Mouse (Mus musculus) hindbrain, embryonic 10.5 days (tissue): ENCODE data around the gene Tmem80. TPM values are rescaled to one million over a fixed set of nuclear protein-coding genes. Genes with fewer than 3 reads are reported as not detected.

Experiments used
- DNase-seq: peaks from one replicate; pipeline ENCODE4 v3.0.0-alpha.2; 2017; ENCODE audit warnings: low spot score
- H3K27ac ChIP-seq: fragments of 300-500 bp; sonication (generic); 2 replicates; pipeline ENCODE4 v1.5.1; 2016; ENCODE audit warnings: mild to moderate bottlenecking, moderate library complexity
- H3K27me3 ChIP-seq: fragments of 300-500 bp; sonication (generic); 2 replicates; pipeline ENCODE4 v1.6.1; 2016; ENCODE audit warnings: mild to moderate bottlenecking; ENCODE audit not compliant: poor library complexity, insufficient read depth, severe bottlenecking
- H3K36me3 ChIP-seq: fragments of 300-500 bp; sonication (generic); 2 replicates; pipeline ENCODE4 v1.6.1; 2016; ENCODE audit warnings: mild to moderate bottlenecking, moderate library complexity
- H3K4me1 ChIP-seq: fragments of 300-500 bp; sonication (generic); replicated peaks from 2 replicates; pipeline ENCODE4 v1.6.1; 2016; ENCODE audit warnings: mild to moderate bottlenecking
- H3K4me3 ChIP-seq: fragments of 300-500 bp; sonication (generic); 2 replicates; pipeline ENCODE4 v1.5.1; 2016; ENCODE audit warnings: mild to moderate bottlenecking, moderate library complexity
- H3K9me3 ChIP-seq: fragments of 300-500 bp; sonication (generic); 2 replicates; pipeline ENCODE4 v1.6.1; 2016; ENCODE audit warnings: mild to moderate bottlenecking, moderate library complexity
- WGBS: fragments of 180-500 bp; shearing (Covaris S2); methylation state at CpG from one replicate; pipeline ENCODE4 v1.1.7; 2016; 5-methylcytosine and 5-hydroxymethylcytosine counted together
- polyA plus RNA-seq: library from polyadenylated mRNA; unstranded; fragments of >200 nt; fragmentation: Nextera tagmentation; extraction: Ambion mirVana; gene quantifications from 2 replicates; pipeline ENCODE4 v1.2.1, GENCODE M21; 2016

Tmem80 gene
- polyA plus RNA-seq, 1 experiment from 2014 or later = 57.8 TPM

GRCm38 (mm10) chr7:141301386-141301785 is 26.2 kb upstream of the Tmem80 start:
- H3K27me3 ChIP-seq = peaks cover 9% of the 10 kb centered on the region
- no peak for DNase-seq
- H3K4me3 ChIP-seq = no peak overlapping the region
- WGBS = 95% methylated on average over 9 of the region's 9 CpGs
- H3K27ac ChIP-seq = no peak overlapping the region
- no peaks in the 10 kb centered on the region for H3K9me3 ChIP-seq
- no peaks in the 10 kb centered on the region for H3K4me1 ChIP-seq
- H3K36me3 ChIP-seq = peaks cover 95% of the 10 kb centered on the region

- Histone ChIP-seq H3K27me3 (no peaks in the 10 kb centered on the region), H3K4me1 (no peaks in the 10 kb centered on the region)
- 85% methylated on average over 1 of the region's 1 CpGs for WGBS
These were observed 24.8 kb upstream of the Tmem80 start for GRCm38 (mm10) chr7:141302702-141303268.

GRCm38 (mm10) chr7:141304537-141304936 is 23.0 kb upstream of the Tmem80 start:
- no peaks in the 10 kb centered on the region for H3K4me1 ChIP-seq
- peaks cover 100% of the 10 kb centered on the region for H3K36me3 ChIP-seq
- H3K27ac ChIP-seq = no peak overlapping the region
- H3K4me3 ChIP-seq = no peak overlapping the region
- 84% methylated on average over 4 of the region's 4 CpGs for WGBS
- DNase-seq = no peak
- H3K9me3 ChIP-seq = no peaks in the 10 kb centered on the region
- H3K27me3 ChIP-seq = no peaks in the 10 kb centered on the region

More at GRCm38 (mm10) chr7:141302702-141303268, 24.8 kb upstream of the Tmem80 start:
- no peak overlapping the region for H3K27ac ChIP-seq
- peaks cover 95% of the 10 kb centered on the region for H3K36me3 ChIP-seq
- no peak overlapping the region for H3K4me3 ChIP-seq
- no peak for DNase-seq
- no peaks in the 10 kb centered on the region for H3K9me3 ChIP-seq

- Histone ChIP-seq H3K4me3 (no peak overlapping the region), H3K4me1 (no peaks in the 10 kb centered on the region), H3K27ac (no peak overlapping the region), H3K27me3 (no peaks in the 10 kb centered on the region), H3K9me3 (no peaks in the 10 kb centered on the region), H3K36me3 (peaks cover 100% of the 10 kb centered on the region)
- DNase-seq = no peak
- WGBS = 92% methylated on average over 2 of the region's 2 CpGs
These were observed 13.1 kb upstream of the Tmem80 start for GRCm38 (mm10) chr7:141314416-141314815.

- peaks cover 100% of the 10 kb centered on the region for H3K36me3 ChIP-seq
- H3K9me3 ChIP-seq = no peaks in the 10 kb centered on the region
- no peaks in the 10 kb centered on the region for H3K4me1 ChIP-seq
- no peak for DNase-seq
- 94% methylated on average over 8 of the region's 8 CpGs for WGBS
- no peak overlapping the region for H3K27ac ChIP-seq
- no peak overlapping the region for H3K4me3 ChIP-seq
- no peaks in the 10 kb centered on the region for H3K27me3 ChIP-seq
These were observed 12.5 kb upstream of the Tmem80 start for GRCm38 (mm10) chr7:141315076-141315475.

- WGBS = 81% methylated on average over 5 of the region's 5 CpGs
- no peak overlapping the region for H3K4me3 ChIP-seq
- H3K27ac ChIP-seq = no peak overlapping the region
- no peaks in the 10 kb centered on the region for H3K9me3 ChIP-seq
- H3K36me3 ChIP-seq = peaks cover 100% of the 10 kb centered on the region
- H3K4me1 ChIP-seq = no peaks in the 10 kb centered on the region
- H3K27me3 ChIP-seq = no peaks in the 10 kb centered on the region
- peak; percentile 20 for DNase-seq
These were observed 11.6 kb upstream of the Tmem80 start for GRCm38 (mm10) chr7:141315974-141316373.

- Histone ChIP-seq H3K4me3 (no peak overlapping the region), H3K9me3 (no peaks in the 10 kb centered on the region), H3K27me3 (no peaks in the 10 kb centered on the region), H3K36me3 (peaks cover 100% of the 10 kb centered on the region), H3K27ac (no peak overlapping the region), H3K4me1 (no peaks in the 10 kb centered on the region)
- no peak for DNase-seq
- WGBS = 75% methylated on average over 1 of the region's 1 CpGs
These were observed 9.9 kb upstream of the Tmem80 start for GRCm38 (mm10) chr7:141317619-141318132.

GRCm38 (mm10) chr7:141319446-141319845 is 8.1 kb upstream of the Tmem80 start:
- DNase-seq = no peak
- Histone ChIP-seq H3K9me3 (no peaks in the 10 kb centered on the region), H3K36me3 (peaks cover 100% of the 10 kb centered on the region), H3K27ac (no peak overlapping the region), H3K4me3 (no peak overlapping the region), H3K4me1 (peaks cover 3% of the 10 kb centered on the region; the same call in 1 of the 2 replicates), H3K27me3 (no peaks in the 10 kb centered on the region)
- 80% methylated on average over 2 of the region's 2 CpGs for WGBS

- Histone ChIP-seq H3K9me3 (no peaks in the 10 kb centered on the region), H3K4me3 (no peak overlapping the region), H3K27me3 (no peaks in the 10 kb centered on the region), H3K36me3 (peaks cover 51% of the 10 kb centered on the region), H3K4me1 (peaks cover 40% of the 10 kb centered on the region), H3K27ac (no peak overlapping the region)
- WGBS = 91% methylated on average over 1 of the region's 1 CpGs
- no peak for DNase-seq
These were observed 2.9 kb upstream of the Tmem80 start for GRCm38 (mm10) chr7:141324686-141325085.

- peak overlapping the region; percentile 71 for H3K4me3 ChIP-seq
- H3K27ac ChIP-seq = peak overlapping the region; percentile 99
- peaks cover 40% of the 10 kb centered on the region for H3K4me1 ChIP-seq
- H3K27me3 ChIP-seq = no peaks in the 10 kb centered on the region
- peaks cover 30% of the 10 kb centered on the region for H3K36me3 ChIP-seq
- H3K9me3 ChIP-seq = no peaks in the 10 kb centered on the region
- WGBS = 7% methylated on average over 35 of the region's 35 CpGs
- DNase-seq = peak; percentile 13
These were observed 743 bp upstream of the Tmem80 start for GRCm38 (mm10) chr7:141326546-141327446.

GRCm38 (mm10) chr7:141328373-141328990 is 943 bp downstream of the Tmem80 start:
- Histone ChIP-seq H3K4me3 (peak overlapping the region; percentile 71), H3K27ac (peak overlapping the region; percentile 99), H3K4me1 (peaks cover 40% of the 10 kb centered on the region), H3K36me3 (peaks cover 28% of the 10 kb centered on the region), H3K27me3 (no peaks in the 10 kb centered on the region), H3K9me3 (no peaks in the 10 kb centered on the region)
- WGBS = 20% methylated on average over 24 of the region's 24 CpGs
- peak; percentile 9 for DNase-seq

- Histone ChIP-seq H3K9me3 (no peaks in the 10 kb centered on the region), H3K36me3 (peaks cover 37% of the 10 kb centered on the region), H3K4me1 (peaks cover 27% of the 10 kb centered on the region), H3K4me3 (no peak overlapping the region), H3K27ac (no peak overlapping the region), H3K27me3 (no peaks in the 10 kb centered on the region)
- DNase-seq = no peak
These were observed 3.2 kb downstream of the Tmem80 start for GRCm38 (mm10) chr7:141330706-141331105.

- Histone ChIP-seq H3K27ac (no peak overlapping the region), H3K4me3 (no peak overlapping the region), H3K27me3 (no peaks in the 10 kb centered on the region), H3K9me3 (no peaks in the 10 kb centered on the region), H3K4me1 (peaks cover 14% of the 10 kb centered on the region), H3K36me3 (peaks cover 43% of the 10 kb centered on the region)
- DNase-seq = no peak
- 82% methylated on average over 6 of the region's 6 CpGs for WGBS
These were observed 4.5 kb downstream of the Tmem80 start for GRCm38 (mm10) chr7:141331990-141332389.
